Mouse (Mus musculus) spleen, embryonic (tissue): ENCODE data around the gene Egfr.

Source experiments
- CTCF ChIA-PET: fragments of 350-600 bp; sonication (Branson Sonifier 250); formaldehyde crosslinking; loops from one replicate; lab custom pipeline; 2022; lab: Charles Lee

Gene Egfr

GRCm38 (mm10) chr11:16752007-16752348 lies at the start of gene Egfr:
Egfr (plus strand) TSS chr11:16752203.
- CTCF ChIA-PET = no interaction called here

- CTCF ChIA-PET = no interaction called here
Measured at GRCm38 (mm10) chr11:16703221-16703620, 48.8 kb upstream of the Egfr start.

- CTCF ChIA-PET = interaction anchor here (0.7 kb wide), 1 partner anchor 1370 kb away, joined by 8 read pairs; no protein-coding TSS in a partner anchor
Measured at GRCm38 (mm10) chr11:16735083-16735644, 16.8 kb upstream of the Egfr start.

GRCm38 (mm10) chr11:16737323-16737722 lies 14.7 kb upstream of the Egfr start:
- CTCF ChIA-PET = no interaction called here

- CTCF ChIA-PET = interaction anchor here (0.6 kb wide), 1 partner anchor 544 kb away, joined by 3 read pairs; no protein-coding TSS in a partner anchor
Measured at GRCm38 (mm10) chr11:16738691-16739090, 13.3 kb upstream of the Egfr start.

DNA sequence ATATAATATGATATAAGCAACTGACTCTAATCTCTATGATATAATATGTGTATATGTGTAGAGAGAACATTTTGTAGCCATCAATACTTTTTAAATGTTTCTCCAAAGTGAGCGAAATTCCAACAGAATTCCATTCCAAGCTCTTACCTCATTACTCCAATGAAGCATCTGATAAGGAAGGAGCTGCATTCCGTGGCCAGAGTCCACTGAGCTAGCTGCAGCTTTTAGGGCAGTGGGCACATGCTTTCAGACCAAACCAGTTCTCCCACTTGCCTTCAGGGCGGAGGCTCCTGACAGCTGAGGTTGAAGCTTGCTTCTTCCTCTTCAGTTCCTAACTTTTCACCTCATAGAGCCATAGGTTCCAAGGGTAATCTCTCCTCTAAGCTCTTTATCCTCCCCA lies 12.8 kb upstream of the Egfr start:
- CTCF ChIA-PET = interaction anchor here (0.6 kb wide), 1 partner anchor 544 kb away, joined by 3 read pairs; no protein-coding TSS in a partner anchor

DNA sequence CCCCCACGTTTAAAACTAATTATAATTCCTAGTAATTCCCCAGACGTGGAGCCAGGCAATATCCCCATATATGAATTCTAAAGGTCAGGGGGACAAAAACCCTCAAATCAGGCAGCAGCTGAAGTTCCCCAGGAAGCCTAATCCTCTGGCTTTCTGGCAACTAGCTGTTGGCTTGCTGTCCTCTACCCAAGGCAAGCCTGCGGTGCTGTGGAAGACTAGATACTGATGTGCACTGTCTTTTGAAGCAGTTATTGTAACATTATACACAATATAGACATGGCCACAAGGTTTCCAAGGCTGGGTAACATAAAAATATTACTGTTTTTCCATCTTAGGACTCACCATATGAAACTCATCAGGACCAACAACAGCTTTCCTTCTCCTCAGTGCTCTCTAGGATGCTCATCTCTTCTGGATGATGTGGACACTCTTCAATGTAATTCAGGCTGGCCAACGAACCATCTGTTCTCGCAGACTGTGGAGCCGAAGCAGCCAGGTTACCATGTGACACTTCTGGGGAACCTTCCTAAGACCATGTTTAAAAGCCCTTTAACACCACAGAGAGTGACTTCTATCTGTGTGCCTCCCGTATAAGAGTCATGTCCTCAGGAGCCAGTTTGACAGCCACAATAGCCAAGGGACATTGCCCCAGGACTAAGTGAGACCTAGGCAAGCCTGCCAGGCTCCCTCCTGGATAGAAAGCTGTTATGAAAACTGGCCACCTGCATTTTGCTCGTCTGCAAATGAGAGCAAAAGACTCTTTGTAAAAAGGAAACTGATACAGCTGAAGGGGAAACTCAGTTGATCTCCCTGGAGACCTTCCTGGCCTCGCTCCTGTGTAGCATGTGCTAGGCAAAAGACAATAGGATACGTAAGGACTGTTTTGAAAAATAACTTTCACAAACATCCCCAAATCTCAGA lies 11.1 kb upstream of the Egfr start:
- CTCF ChIA-PET = no interaction called here

DNA sequence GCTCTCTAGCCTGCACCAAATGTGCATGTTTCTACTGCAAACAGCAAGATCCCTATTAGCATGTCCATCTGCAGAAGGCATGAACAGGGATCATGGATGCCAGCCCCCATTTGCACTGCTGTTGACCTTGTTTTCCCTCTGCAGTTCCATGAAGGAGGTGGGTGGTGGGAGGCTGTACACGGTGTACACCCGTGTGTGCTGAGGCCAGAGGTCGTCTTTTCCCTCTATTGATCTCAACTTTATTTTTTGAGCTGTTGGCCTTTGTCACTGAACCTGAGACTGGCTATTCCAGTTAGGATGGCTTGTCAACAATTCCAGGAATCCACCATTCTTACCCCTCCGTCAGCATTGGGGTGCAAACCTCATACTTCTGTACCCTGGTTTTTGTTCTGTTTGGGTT lies 9.8 kb upstream of the Egfr start:
- CTCF ChIA-PET = no interaction called here

- CTCF ChIA-PET = no interaction called here
Measured at GRCm38 (mm10) chr11:16742821-16743220, 9.2 kb upstream of the Egfr start.

- CTCF ChIA-PET = no interaction called here
Measured at GRCm38 (mm10) chr11:16751457-16751982, 483 bp upstream of the Egfr start.

- CTCF ChIA-PET = no interaction called here
Measured at GRCm38 (mm10) chr11:16752349-16753153, 548 bp downstream of the Egfr start.

DNA sequence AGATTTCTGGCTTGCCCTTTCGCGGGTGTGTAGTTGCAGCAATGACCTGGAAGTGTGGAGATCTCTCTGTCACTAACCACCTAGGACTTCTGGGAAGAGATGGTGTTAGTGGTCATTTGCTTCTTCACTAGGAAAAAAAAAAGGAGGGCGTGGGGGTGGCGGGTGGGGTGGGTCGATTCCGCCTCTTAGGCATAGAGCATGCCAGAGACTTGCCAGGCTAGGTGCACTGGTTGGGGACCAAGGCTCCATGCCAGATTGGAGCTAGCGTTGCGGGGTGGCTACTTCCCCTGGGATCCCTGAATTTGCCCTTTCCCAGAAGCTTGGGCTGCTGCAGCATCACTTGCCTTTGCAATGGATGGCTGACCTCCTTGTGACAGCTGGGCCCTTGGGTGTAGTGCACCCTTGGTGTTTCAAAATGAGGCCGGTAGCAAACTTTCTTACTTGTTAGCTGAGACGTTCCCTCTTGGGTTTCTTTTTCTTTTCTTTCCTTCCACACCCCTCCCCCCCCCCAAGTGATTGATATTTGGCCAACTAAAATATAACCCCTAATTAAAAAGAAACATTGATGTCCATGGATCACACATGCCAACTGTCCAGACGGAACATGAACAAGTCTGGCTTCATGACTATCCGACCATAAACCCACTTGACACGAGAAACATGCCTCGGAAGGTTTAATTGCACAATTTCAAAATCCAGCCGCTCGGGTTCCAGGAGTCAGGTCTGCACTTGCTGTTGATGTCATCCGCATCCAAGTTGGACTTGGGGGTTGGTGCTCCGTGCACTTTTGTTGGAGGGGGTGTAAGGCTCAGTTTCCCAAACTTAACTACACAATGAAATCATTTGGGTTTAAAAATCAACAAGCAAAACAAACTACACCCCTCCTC lies 1.4 kb downstream of the Egfr start:
- CTCF ChIA-PET = no interaction called here

GRCm38 (mm10) chr11:16759930-16760329 lies 7.9 kb downstream of the Egfr start:
- CTCF ChIA-PET = no interaction called here

GRCm38 (mm10) chr11:16761184-16761583 lies 9.2 kb downstream of the Egfr start:
- CTCF ChIA-PET = no interaction called here

- CTCF ChIA-PET = no interaction called here
Measured at GRCm38 (mm10) chr11:16766038-16766815, 14.2 kb downstream of the Egfr start.

- CTCF ChIA-PET = no interaction called here
Measured at GRCm38 (mm10) chr11:16767984-16768383, 16.0 kb downstream of the Egfr start.

GRCm38 (mm10) chr11:16769276-16769675 lies 17.3 kb downstream of the Egfr start:
- CTCF ChIA-PET = no interaction called here

DNA sequence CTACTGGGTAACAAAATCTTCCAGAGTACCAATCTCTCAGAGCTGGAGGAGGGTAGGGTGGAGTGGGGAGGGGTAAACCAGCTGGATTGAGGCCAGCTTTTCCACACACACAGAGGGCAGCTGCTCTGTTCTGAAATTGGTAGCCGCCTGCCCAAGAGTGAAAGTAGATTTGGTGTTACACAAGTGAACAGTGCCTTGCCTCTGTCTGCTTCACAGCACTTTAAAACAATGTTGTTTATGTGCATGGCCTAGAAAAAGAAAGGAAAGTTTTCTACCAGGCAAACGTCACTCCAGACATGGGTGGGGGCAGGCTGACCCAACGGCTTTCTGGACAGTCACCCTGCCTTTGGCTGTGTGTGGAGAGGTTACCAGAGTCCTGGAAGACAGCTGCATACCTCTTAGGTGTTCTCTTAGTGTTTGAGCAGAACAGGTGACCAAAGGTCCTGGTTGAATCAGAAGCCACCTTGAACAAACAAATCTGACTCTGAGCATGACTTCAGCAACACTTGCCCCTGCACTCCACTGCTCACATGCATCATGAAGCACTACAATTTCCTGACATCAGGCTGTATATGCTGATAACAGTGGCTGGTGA lies 17.8 kb downstream of the Egfr start:
- CTCF ChIA-PET = no interaction called here

GRCm38 (mm10) chr11:16770966-16771365 lies 19.0 kb downstream of the Egfr start:
- CTCF ChIA-PET = no interaction called here

DNA sequence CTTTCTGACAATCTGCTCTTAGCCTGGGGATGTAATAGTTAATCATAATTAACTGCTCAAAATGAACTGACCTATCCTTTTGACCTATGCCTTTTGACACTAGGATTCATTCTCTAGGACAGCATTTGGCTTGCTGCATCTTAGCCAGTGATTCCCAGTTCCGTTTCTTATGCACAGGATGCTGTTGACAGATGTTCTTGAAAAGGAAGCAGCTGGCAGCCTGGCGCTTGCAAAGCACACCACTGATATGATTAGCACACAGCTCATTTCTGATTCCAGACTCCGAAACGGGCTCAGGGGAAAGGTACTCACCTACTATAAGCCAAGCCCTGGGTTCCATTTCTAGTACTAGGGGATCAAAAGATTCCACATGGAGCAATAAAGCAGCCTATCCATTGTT lies 20.7 kb downstream of the Egfr start:
- CTCF ChIA-PET = no interaction called here
